Mouse (Mus musculus) right cerebral cortex, adult 18-20 months (tissue): Measurements from ENCODE around the gene Tmem131l.
A peak's percentile ranks its signal among the peaks of the same experiment; 100 is the strongest.

Experiments used
- DNase-seq: peaks from one replicate; pipeline ENCODE4 v3.0.0; 2022; ENCODE audit warnings: mixed read lengths

Tmem131l gene

GRCm38 (mm10) chr3:84005989-84006388 lies 34.0 kb downstream of the Tmem131l start:
- DNase-seq, result no peak

- DNase-seq, result no peak
These were observed 35.5 kb downstream of the Tmem131l start for GRCm38 (mm10) chr3:84004330-84005090.

- no peak for DNase-seq
These were observed 37.4 kb downstream of the Tmem131l start for GRCm38 (mm10) chr3:84002433-84003090.

GRCm38 (mm10) chr3:83997563-83997962 lies 42.4 kb downstream of the Tmem131l start:
- no peak for DNase-seq

- no peak for DNase-seq
These were observed 42.9 kb downstream of the Tmem131l start for GRCm38 (mm10) chr3:83997036-83997435.

- no peak for DNase-seq
These were observed 43.9 kb downstream of the Tmem131l start for GRCm38 (mm10) chr3:83996086-83996485.

GRCm38 (mm10) chr3:83995254-83995830 lies 44.6 kb downstream of the Tmem131l start:
- no peak for DNase-seq

GRCm38 (mm10) chr3:83994217-83994839 lies 45.6 kb downstream of the Tmem131l start:
- DNase-seq, result no peak

GRCm38 (mm10) chr3:83993089-83993516 lies 46.9 kb downstream of the Tmem131l start:
- DNase-seq, result peak; percentile 21

GRCm38 (mm10) chr3:83991691-83992524 lies 48.1 kb downstream of the Tmem131l start:
- DNase-seq, result no peak

GRCm38 (mm10) chr3:83988214-83988613 lies 51.8 kb downstream of the Tmem131l start:
- no peak for DNase-seq

GRCm38 (mm10) chr3:83987533-83988112 lies 52.4 kb downstream of the Tmem131l start:
- no peak for DNase-seq

GRCm38 (mm10) chr3:83986740-83987139 lies 53.2 kb downstream of the Tmem131l start:
- no peak for DNase-seq

GRCm38 (mm10) chr3:83985426-83985825 lies 54.5 kb downstream of the Tmem131l start:
- DNase-seq, result no peak

- no peak for DNase-seq
These were observed 55.6 kb downstream of the Tmem131l start for GRCm38 (mm10) chr3:83984379-83984778.

- DNase-seq, result no peak
These were observed 57.2 kb downstream of the Tmem131l start for GRCm38 (mm10) chr3:83982821-83983220.

GRCm38 (mm10) chr3:83980231-83980872 lies 59.6 kb downstream of the Tmem131l start:
- peak; percentile 13 for DNase-seq

- no peak for DNase-seq
These were observed 61.2 kb downstream of the Tmem131l start for GRCm38 (mm10) chr3:83978497-83979410.

- no peak for DNase-seq
These were observed 62.2 kb downstream of the Tmem131l start for GRCm38 (mm10) chr3:83977817-83978216.

- DNase-seq, result no peak
These were observed 63.8 kb downstream of the Tmem131l start for GRCm38 (mm10) chr3:83976161-83976560.
